Mouse (Mus musculus): ENCODE data around the gene Nfib.

GRCm38 (mm10) chr4:82691126-82692008, 14.2 kb downstream of the Nfib start:
- TF ChIP-seq POLR2A (IDR thresholded peaks at IDR 0.05; ENCODE audit: extremely low read depth, insufficient read depth, low read length) (no peak), CTCF (IDR thresholded peaks at IDR 0.05; ENCODE audit: low read depth, low read length) (no peak)

All from liver, adult 2 months (tissue).